Mouse (Mus musculus): ENCODE results near the gene Gzmg. TPM values are rescaled to one million over a fixed set of nuclear protein-coding genes. Genes with fewer than 3 reads are reported as not detected.

Gene Gzmg
- not detected for polyA plus RNA-seq (2014; fragmentation: Illumina TruSeq; extraction: RNeasy Lipid Tissue Mini Kit (QIAGEN cat#74804); ENCODE audit: low read depth, low replicate concordance)

GRCm38 (mm10) chr14:56159479-56159878 lies at the start of gene Gzmg:
Gene Gzmg, minus strand, starts transcription at chr14:56159579.

GRCm38 (mm10) chr14:56174499-56174898 lies 15.1 kb upstream of the Gzmg start, which contains the start of gene Gzmn:
Gene Gzmn, minus strand, starts transcription at chr14:56174599.

GRCm38 (mm10) chr14:56132508-56132907 lies 26.9 kb downstream of the Gzmg start, which contains the start of gene Gzmd:
Gene Gzmd, minus strand, starts transcription at chr14:56132608.

GRCm38 (mm10) chr14:56120525-56120924 lies 38.9 kb downstream of the Gzmg start, which contains the start of gene Gzme:
Gene Gzme, minus strand, starts transcription at chr14:56120625.

Other genes with a start within 250 kb of the Gzmg start
- 2.0 TPM for gene Cma1, start 214.9 kb downstream of the Gzmg start, polyA plus RNA-seq (2014; fragmentation: Illumina TruSeq; extraction: RNeasy Lipid Tissue Mini Kit (QIAGEN cat#74804); ENCODE audit: low read depth, low replicate concordance)
- gene Cma2, start 208.6 kb downstream of the Gzmg start, polyA plus RNA-seq (2014; fragmentation: Illumina TruSeq; extraction: RNeasy Lipid Tissue Mini Kit (QIAGEN cat#74804); ENCODE audit: low read depth, low replicate concordance) = not detected
- gene Mcpt1, start 141.6 kb downstream of the Gzmg start, polyA plus RNA-seq (2014; fragmentation: Illumina TruSeq; extraction: RNeasy Lipid Tissue Mini Kit (QIAGEN cat#74804); ENCODE audit: low read depth, low replicate concordance) = not detected
- gene Mcpt9, start 129.1 kb downstream of the Gzmg start, polyA plus RNA-seq (2014; fragmentation: Illumina TruSeq; extraction: RNeasy Lipid Tissue Mini Kit (QIAGEN cat#74804); ENCODE audit: low read depth, low replicate concordance) = not detected
- gene Mcpt2, start 117.5 kb downstream of the Gzmg start, polyA plus RNA-seq (2014; fragmentation: Illumina TruSeq; extraction: RNeasy Lipid Tissue Mini Kit (QIAGEN cat#74804); ENCODE audit: low read depth, low replicate concordance) = 0.58 TPM
- 3.4 TPM for gene Mcpt4, start 97.3 kb downstream of the Gzmg start, polyA plus RNA-seq (2014; fragmentation: Illumina TruSeq; extraction: RNeasy Lipid Tissue Mini Kit (QIAGEN cat#74804); ENCODE audit: low read depth, low replicate concordance)
- gene Mcpt8, start 74.3 kb downstream of the Gzmg start, polyA plus RNA-seq (2014; fragmentation: Illumina TruSeq; extraction: RNeasy Lipid Tissue Mini Kit (QIAGEN cat#74804); ENCODE audit: low read depth, low replicate concordance) = not detected
- gene Ctsg, start 57.0 kb downstream of the Gzmg start, polyA plus RNA-seq (2014; fragmentation: Illumina TruSeq; extraction: RNeasy Lipid Tissue Mini Kit (QIAGEN cat#74804); ENCODE audit: low read depth, low replicate concordance) = not detected
- not detected for gene Gzme, start 39.0 kb downstream of the Gzmg start, polyA plus RNA-seq (2014; fragmentation: Illumina TruSeq; extraction: RNeasy Lipid Tissue Mini Kit (QIAGEN cat#74804); ENCODE audit: low read depth, low replicate concordance)
- gene Gzmd, start 27.0 kb downstream of the Gzmg start, polyA plus RNA-seq (2014; fragmentation: Illumina TruSeq; extraction: RNeasy Lipid Tissue Mini Kit (QIAGEN cat#74804); ENCODE audit: low read depth, low replicate concordance) = not detected
- gene Gzmn, start 15.0 kb upstream of the Gzmg start, polyA plus RNA-seq (2014; fragmentation: Illumina TruSeq; extraction: RNeasy Lipid Tissue Mini Kit (QIAGEN cat#74804); ENCODE audit: low read depth, low replicate concordance) = not detected
- not detected for gene Gzmf, start 51.8 kb upstream of the Gzmg start, polyA plus RNA-seq (2014; fragmentation: Illumina TruSeq; extraction: RNeasy Lipid Tissue Mini Kit (QIAGEN cat#74804); ENCODE audit: low read depth, low replicate concordance)
- not detected for gene Gzmc, start 75.1 kb upstream of the Gzmg start, polyA plus RNA-seq (2014; fragmentation: Illumina TruSeq; extraction: RNeasy Lipid Tissue Mini Kit (QIAGEN cat#74804); ENCODE audit: low read depth, low replicate concordance)
- gene Gzmb, start 102.7 kb upstream of the Gzmg start, polyA plus RNA-seq (2014; fragmentation: Illumina TruSeq; extraction: RNeasy Lipid Tissue Mini Kit (QIAGEN cat#74804); ENCODE audit: low read depth, low replicate concordance) = 1.1 TPM
- not detected for gene Atp12a, start 205.5 kb upstream of the Gzmg start, polyA plus RNA-seq (2014; fragmentation: Illumina TruSeq; extraction: RNeasy Lipid Tissue Mini Kit (QIAGEN cat#74804); ENCODE audit: low read depth, low replicate concordance)
- gene Rnf17, start 243.0 kb upstream of the Gzmg start, polyA plus RNA-seq (2014; fragmentation: Illumina TruSeq; extraction: RNeasy Lipid Tissue Mini Kit (QIAGEN cat#74804); ENCODE audit: low read depth, low replicate concordance) = 4.0 TPM

All from adrenal gland, adult 10 weeks (tissue).